Mouse (Mus musculus): Measurements from ENCODE around the gene Crebrf. TPM values are rescaled to one million over a fixed set of nuclear protein-coding genes. Genes with fewer than 3 reads are reported as not detected.

Crebrf gene
- total and polyA plus RNA-seq, 2 experiments from 2014 or later, result 10.2 to 18.5 TPM

- Histone ChIP-seq H3K9me3 (ENCODE audit: low read length) (no peaks in the 10 kb centered on the region), H3K4me2 (ENCODE audit: low read depth, low read length, poor library complexity, severe bottlenecking) (no peak overlapping the region), H3K27me3 (ENCODE audit: insufficient read depth, low read length) (no peaks in the 10 kb centered on the region), H3K36me3 (ENCODE audit: insufficient read depth, low read length) (no peaks in the 10 kb centered on the region), H3K4me3 (ENCODE audit: low read depth, low read length) (no peak overlapping the region), H3K9ac (replicated peaks; ENCODE audit: low read length, poor library complexity, severe bottlenecking) (no peak overlapping the region), H3K4me1 (ENCODE audit: insufficient read depth, low read length) (no peaks in the 10 kb centered on the region), H3K27ac (ENCODE audit: low read depth, low read length) (no peak overlapping the region)
- WGBS, result 82% methylated on average over 3 of the region's 3 CpGs
- ATAC-seq (ENCODE audit: low FRiP score), result no peak
- TF ChIP-seq CTCF (IDR thresholded peaks at IDR 0.05), result no peak
- no peak for DNase-seq (ENCODE audit: low spot score)
These were observed 87.4 kb downstream of the Crebrf start for GRCm38 (mm10) chr17:26802886-26803285.

- H3K4me1 ChIP-seq (ENCODE audit: insufficient read depth, low read length), result no peaks in the 10 kb centered on the region
- H3K27ac ChIP-seq (ENCODE audit: low read depth, low read length), result no peak overlapping the region
- no peaks in the 10 kb centered on the region for H3K9me3 ChIP-seq (ENCODE audit: low read length)
- ATAC-seq (ENCODE audit: low FRiP score) (no peak), DNase-seq (ENCODE audit: low spot score) (no peak)
- no peaks in the 10 kb centered on the region for H3K27me3 ChIP-seq (ENCODE audit: insufficient read depth, low read length)
- H3K4me2 ChIP-seq (ENCODE audit: low read depth, low read length, poor library complexity, severe bottlenecking), result no peak overlapping the region
- H3K4me3 ChIP-seq (ENCODE audit: low read depth, low read length), result no peak overlapping the region
- H3K9ac ChIP-seq (replicated peaks; ENCODE audit: low read length, poor library complexity, severe bottlenecking), result no peak overlapping the region
- no peaks in the 10 kb centered on the region for H3K36me3 ChIP-seq (ENCODE audit: insufficient read depth, low read length)
- no peak for TF ChIP-seq CTCF (IDR thresholded peaks at IDR 0.05)
- WGBS, result 71% methylated on average over 2 of the region's 2 CpGs
These were observed 97.2 kb downstream of the Crebrf start for GRCm38 (mm10) chr17:26812607-26813006.

GRCm38 (mm10) chr17:26813497-26813896 is 98.0 kb downstream of the Crebrf start:
- ATAC-seq (ENCODE audit: low FRiP score), result no peak
- no peaks in the 10 kb centered on the region for H3K4me1 ChIP-seq (ENCODE audit: insufficient read depth, low read length)
- H3K27me3 ChIP-seq (ENCODE audit: insufficient read depth, low read length), result peaks cover 4% of the 10 kb centered on the region; the same call in 1 of the 2 replicates

GRCm38 (mm10) chr17:26816810-26817209 is 101.4 kb downstream of the Crebrf start:
- Histone ChIP-seq H3K9me3 (ENCODE audit: low read length) (no peaks in the 10 kb centered on the region), H3K9ac (replicated peaks; ENCODE audit: low read length, poor library complexity, severe bottlenecking) (no peak overlapping the region), H3K4me3 (ENCODE audit: low read depth, low read length) (no peak overlapping the region), H3K27me3 (ENCODE audit: insufficient read depth, low read length) (peaks cover 4% of the 10 kb centered on the region; the same call in 1 of the 2 replicates), H3K4me1 (ENCODE audit: insufficient read depth, low read length) (no peaks in the 10 kb centered on the region), H3K27ac (ENCODE audit: low read depth, low read length) (no peak overlapping the region), H3K36me3 (ENCODE audit: insufficient read depth, low read length) (no peaks in the 10 kb centered on the region), H3K4me2 (ENCODE audit: low read depth, low read length, poor library complexity, severe bottlenecking) (no peak overlapping the region)
- no peak for TF ChIP-seq CTCF (IDR thresholded peaks at IDR 0.05)
- 83% methylated on average over 6 of the region's 6 CpGs for WGBS
- ATAC-seq (ENCODE audit: low FRiP score) (no peak), DNase-seq (ENCODE audit: low spot score) (no peak)

More at GRCm38 (mm10) chr17:26813497-26813896, 98.0 kb downstream of the Crebrf start:
- TF ChIP-seq CTCF (IDR thresholded peaks at IDR 0.05), result no peak
- WGBS, result 85% methylated on average over 9 of the region's 9 CpGs
- no peak for DNase-seq (ENCODE audit: low spot score)
- H3K27ac ChIP-seq (ENCODE audit: low read depth, low read length), result no peak overlapping the region
- no peak overlapping the region for H3K4me3 ChIP-seq (ENCODE audit: low read depth, low read length)
- H3K36me3 ChIP-seq (ENCODE audit: insufficient read depth, low read length), result no peaks in the 10 kb centered on the region
- no peak overlapping the region for H3K9ac ChIP-seq (replicated peaks; ENCODE audit: low read length, poor library complexity, severe bottlenecking)
- no peak overlapping the region for H3K4me2 ChIP-seq (ENCODE audit: low read depth, low read length, poor library complexity, severe bottlenecking)
- no peaks in the 10 kb centered on the region for H3K9me3 ChIP-seq (ENCODE audit: low read length)

- H3K4me3 ChIP-seq (ENCODE audit: low read depth, low read length), result no peak overlapping the region
- ATAC-seq (ENCODE audit: low FRiP score) (no peak), DNase-seq (ENCODE audit: low spot score) (no peak)
- H3K9me3 ChIP-seq (ENCODE audit: low read length), result no peaks in the 10 kb centered on the region
- H3K4me2 ChIP-seq (ENCODE audit: low read depth, low read length, poor library complexity, severe bottlenecking), result no peak overlapping the region
- TF ChIP-seq CTCF (IDR thresholded peaks at IDR 0.05), result no peak
- no peak overlapping the region for H3K27ac ChIP-seq (ENCODE audit: low read depth, low read length)
- peaks cover 4% of the 10 kb centered on the region; the same call in 1 of the 2 replicates for H3K27me3 ChIP-seq (ENCODE audit: insufficient read depth, low read length)
- H3K4me1 ChIP-seq (ENCODE audit: insufficient read depth, low read length), result no peaks in the 10 kb centered on the region
- no peak overlapping the region for H3K9ac ChIP-seq (replicated peaks; ENCODE audit: low read length, poor library complexity, severe bottlenecking)
- no peaks in the 10 kb centered on the region for H3K36me3 ChIP-seq (ENCODE audit: insufficient read depth, low read length)
These were observed 102.3 kb downstream of the Crebrf start for GRCm38 (mm10) chr17:26817776-26818175.

GRCm38 (mm10) chr17:26826131-26826530 is 110.7 kb downstream of the Crebrf start:
- Histone ChIP-seq H3K9ac (replicated peaks; ENCODE audit: low read length, poor library complexity, severe bottlenecking) (no peak overlapping the region), H3K36me3 (ENCODE audit: insufficient read depth, low read length) (no peaks in the 10 kb centered on the region), H3K27me3 (ENCODE audit: insufficient read depth, low read length) (peaks cover 12% of the 10 kb centered on the region; the same call in 1 of the 2 replicates), H3K9me3 (ENCODE audit: low read length) (no peaks in the 10 kb centered on the region), H3K4me3 (ENCODE audit: low read depth, low read length) (no peak overlapping the region), H3K27ac (ENCODE audit: low read depth, low read length) (no peak overlapping the region), H3K4me1 (ENCODE audit: insufficient read depth, low read length) (no peaks in the 10 kb centered on the region), H3K4me2 (ENCODE audit: low read depth, low read length, poor library complexity, severe bottlenecking) (no peak overlapping the region)
- no peak for ATAC-seq (ENCODE audit: low FRiP score)
- no peak for TF ChIP-seq CTCF (IDR thresholded peaks at IDR 0.05)
- DNase-seq (ENCODE audit: low spot score), result no peak
- 80% methylated on average over 15 of the region's 17 CpGs for WGBS

Other genes with a start within 250 kb of the Crebrf start
- gene Ergic1, start 154.2 kb upstream of the Crebrf start, total RNA-seq (2014; rRNA removed), result 202 and 216 TPM in 2 replicates
- 99.6 and 103 TPM in 2 replicates for gene Ergic1, start 154.2 kb upstream of the Crebrf start, polyA plus RNA-seq (2015; fragmentation: Nextera tagmentation; extraction: Ambion mirVana)
- gene Dusp1, start 153.5 kb upstream of the Crebrf start, total RNA-seq (2014; rRNA removed), result 42.0 and 46.8 TPM in 2 replicates
- gene Dusp1, start 153.5 kb upstream of the Crebrf start, polyA plus RNA-seq (2015; fragmentation: Nextera tagmentation; extraction: Ambion mirVana), result 25.5 and 26.0 TPM in 2 replicates
- gene Atp6v0e, start 52.4 kb upstream of the Crebrf start, total RNA-seq (2014; rRNA removed), result 45.0 and 85.3 TPM in 2 replicates
- gene Atp6v0e, start 52.4 kb upstream of the Crebrf start, polyA plus RNA-seq (2015; fragmentation: Nextera tagmentation; extraction: Ambion mirVana), result 80.6 and 86.8 TPM in 2 replicates
- 48.2 and 56.8 TPM in 2 replicates for gene Bnip1, start 65.4 kb downstream of the Crebrf start, total RNA-seq (2014; rRNA removed)
- 53.4 and 53.7 TPM in 2 replicates for gene Bnip1, start 65.4 kb downstream of the Crebrf start, polyA plus RNA-seq (2015; fragmentation: Nextera tagmentation; extraction: Ambion mirVana)
- not detected in 2 replicates for gene Nkx2-5, start 129.4 kb downstream of the Crebrf start, total RNA-seq (2014; rRNA removed)
- not detected in 2 replicates for gene Nkx2-5, start 129.4 kb downstream of the Crebrf start, polyA plus RNA-seq (2015; fragmentation: Nextera tagmentation; extraction: Ambion mirVana)
- gene Kifc5b, start 201.4 kb downstream of the Crebrf start, total RNA-seq (2014; rRNA removed), result 1.9 and 4.7 TPM in 2 replicates
- 1.6 and 1.9 TPM in 2 replicates for gene Kifc5b, start 201.4 kb downstream of the Crebrf start, polyA plus RNA-seq (2015; fragmentation: Nextera tagmentation; extraction: Ambion mirVana)
- 48.7 and 53.5 TPM in 2 replicates for gene Phf1, start 217.4 kb downstream of the Crebrf start, total RNA-seq (2014; rRNA removed)
- 32.8 and 35.8 TPM in 2 replicates for gene Phf1, start 217.4 kb downstream of the Crebrf start, polyA plus RNA-seq (2015; fragmentation: Nextera tagmentation; extraction: Ambion mirVana)
- gene Cuta, start 223.9 kb downstream of the Crebrf start, total RNA-seq (2014; rRNA removed), result 49.6 and 55.6 TPM in 2 replicates
- 136 and 143 TPM in 2 replicates for gene Cuta, start 223.9 kb downstream of the Crebrf start, polyA plus RNA-seq (2015; fragmentation: Nextera tagmentation; extraction: Ambion mirVana)
- gene Syngap1, start 225.6 kb downstream of the Crebrf start, total RNA-seq (2014; rRNA removed), result 77.0 and 90.3 TPM in 2 replicates
- 3.6 and 6.1 TPM in 2 replicates for gene Syngap1, start 225.6 kb downstream of the Crebrf start, polyA plus RNA-seq (2015; fragmentation: Nextera tagmentation; extraction: Ambion mirVana)